Mouse (Mus musculus) layer of hippocampus, adult 18-20 months (tissue): ENCODE data around the gene Aff3. TPM values are rescaled to one million over a fixed set of nuclear protein-coding genes. Genes with fewer than 3 reads are reported as not detected.

ENCODE experiments used
- DNase-seq, 2 experiments: peaks; one replicate each; pipeline ENCODE4 v3.0.0; 2022; ENCODE audit warnings: low spot score in 2 of 2
- total RNA-seq, 2 experiments: library from RNA; stranded (reverse); gene quantifications; 2 replicates each; pipeline ENCODE4 v1.2.3; 2021

The Aff3 gene
- total RNA-seq, 2 experiments from 2014 or later, result 115 to 122 TPM

GRCm38 (mm10) chr1:38197145-38197682 is 467.5 kb downstream of the Aff3 start:
- DNase-seq, result peak in 1 of 2 experiments; percentile 40

- DNase-seq, result no peak
Observed at GRCm38 (mm10) chr1:38195721-38196120, 469.0 kb downstream of the Aff3 start.

- no peak for DNase-seq
Observed at GRCm38 (mm10) chr1:38186227-38186545, 478.6 kb downstream of the Aff3 start.

GRCm38 (mm10) chr1:38185517-38186226 is 479.1 kb downstream of the Aff3 start:
- peak; percentile 73 to 89 for DNase-seq

GRCm38 (mm10) chr1:38181020-38181550 is 483.7 kb downstream of the Aff3 start:
- DNase-seq, result no peak

GRCm38 (mm10) chr1:38178929-38179328 is 485.8 kb downstream of the Aff3 start:
- no peak for DNase-seq

- DNase-seq, result no peak
Observed at GRCm38 (mm10) chr1:38176077-38176476, 488.7 kb downstream of the Aff3 start.

- no peak for DNase-seq
Observed at GRCm38 (mm10) chr1:38171874-38172273, 492.9 kb downstream of the Aff3 start.

GRCm38 (mm10) chr1:38165696-38166095 is 499.1 kb downstream of the Aff3 start:
- DNase-seq, result no peak

GRCm38 (mm10) chr1:38150086-38150485 is 514.7 kb downstream of the Aff3 start:
- no peak for DNase-seq

GRCm38 (mm10) chr1:38146008-38146407 is 518.7 kb downstream of the Aff3 start:
- DNase-seq, result no peak

- DNase-seq, result no peak
Observed at GRCm38 (mm10) chr1:38141371-38141770, 523.4 kb downstream of the Aff3 start.

GRCm38 (mm10) chr1:38140911-38141310 is 523.8 kb downstream of the Aff3 start:
- DNase-seq, result no peak

- no peak for DNase-seq
Observed at GRCm38 (mm10) chr1:38139396-38139795, 525.4 kb downstream of the Aff3 start.

GRCm38 (mm10) chr1:38132942-38133341 is 531.8 kb downstream of the Aff3 start:
- DNase-seq, result no peak

GRCm38 (mm10) chr1:38130715-38131483 is 533.9 kb downstream of the Aff3 start:
- DNase-seq, result no peak

- DNase-seq, result peak; percentile 93 to 96
Observed at GRCm38 (mm10) chr1:38129501-38130267, 535.1 kb downstream of the Aff3 start, which contains the start of gene Rev1. Rev1 (minus strand) TSS chr1:38129801.

GRCm38 (mm10) chr1:38128919-38129436 is 535.8 kb downstream of the Aff3 start:
- peak; percentile 28 to 47 for DNase-seq
